Mouse (Mus musculus) ES-Bruce4 (cell line): ENCODE data around the gene Leprot. TPM values are rescaled to one million over a fixed set of nuclear protein-coding genes. Genes with fewer than 3 reads are reported as not detected.

Experiments
- H3K27ac ChIP-seq: 2 replicates; pipeline ENCODE4 v1.5.1; 2012; ENCODE audit warnings: low read length, inconsistent platforms; ENCODE audit not compliant: insufficient read depth
- H3K27me3 ChIP-seq: 2 replicates; pipeline ENCODE4 v1.6.1; 2012; ENCODE audit warnings: mild to moderate bottlenecking, low read length, inconsistent platforms; ENCODE audit not compliant: control insufficient read depth, poor library complexity, insufficient read depth, severe bottlenecking
- H3K36me3 ChIP-seq: 2 replicates; pipeline ENCODE4 v1.6.1; 2012; ENCODE audit warnings: inconsistent platforms, mild to moderate bottlenecking, low read length, moderate library complexity; ENCODE audit not compliant: control insufficient read depth, poor library complexity, insufficient read depth, severe bottlenecking
- H3K4me1 ChIP-seq: one replicate; pipeline ENCODE4 v1.8.1; 2011; ENCODE audit warnings: low read length; ENCODE audit not compliant: control insufficient read depth, insufficient read depth
- H3K4me3 ChIP-seq: 2 replicates; pipeline ENCODE4 v1.5.1; 2011; ENCODE audit warnings: low read depth, mild to moderate bottlenecking, low read length
- H3K9ac ChIP-seq: 2 replicates; pipeline ENCODE4 v1.6.1; 2012; ENCODE audit warnings: low read depth, mild to moderate bottlenecking, inconsistent platforms; ENCODE audit not compliant: poor library complexity, severe bottlenecking
- H3K9me3 ChIP-seq: replicated peaks from 2 replicates; pipeline ENCODE4 v1.6.1; 2012; ENCODE audit warnings: mild to moderate bottlenecking, low read length, inconsistent platforms; ENCODE audit not compliant: control insufficient read depth, poor library complexity, insufficient read depth, severe bottlenecking
- CTCF ChIP-seq: IDR thresholded peaks from one replicate; pipeline ENCODE4 v1.8.1; 2011; ENCODE audit warnings: low read depth, low read length
- EP300 ChIP-seq: IDR thresholded peaks from 2 replicates; pipeline ENCODE4 v1.6.1; 2011; ENCODE audit warnings: low read depth, low read length; ENCODE audit not compliant: insufficient read depth
- POLR2A ChIP-seq: IDR thresholded peaks from one replicate; pipeline ENCODE4 v1.8.1; 2011; ENCODE audit warnings: low read length; ENCODE audit not compliant: insufficient read depth
- polyA plus RNA-seq: library from polyadenylated mRNA; stranded (reverse); fragments of >200 nt; gene quantifications from 2 replicates; pipeline ENCODE4 v1.2.4, GENCODE M21; 2011; ENCODE audit warnings: low read depth; ENCODE audit not compliant: missing spikeins, insufficient read depth, insufficient read length

Gene Leprot
- polyA plus RNA-seq, 1 experiment = 57.7 TPM

DNA sequence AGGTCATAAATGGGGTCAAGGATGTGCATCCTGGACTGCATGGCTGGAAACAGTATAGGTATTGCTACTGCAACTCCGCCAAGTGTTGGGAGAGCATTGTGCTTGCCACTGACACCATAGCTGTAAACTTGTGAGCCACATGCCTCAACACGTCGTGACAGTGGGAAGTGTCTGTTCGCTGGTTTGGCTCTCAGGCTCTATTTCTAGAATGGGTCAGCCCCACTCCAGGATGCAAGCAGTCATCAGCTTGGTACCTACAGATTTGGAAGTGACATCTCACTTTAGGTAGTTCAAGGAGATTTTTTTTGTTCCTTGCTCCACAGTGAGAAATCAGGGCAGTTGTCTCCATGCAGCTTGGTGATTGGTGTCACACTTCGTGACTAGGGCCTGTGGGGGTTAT lies 26.3 kb upstream of the Leprot start:
- no peaks in the 10 kb centered on the region for H3K9me3 ChIP-seq
- no peaks in the 10 kb centered on the region for H3K27me3 ChIP-seq
- H3K9ac ChIP-seq = no peak overlapping the region
- no peaks in the 10 kb centered on the region for H3K36me3 ChIP-seq
- no peak overlapping the region for H3K4me3 ChIP-seq
- no peaks in the 10 kb centered on the region for H3K4me1 ChIP-seq
- H3K27ac ChIP-seq = no peak overlapping the region
- TF ChIP-seq CTCF = no peak
- no peak for TF ChIP-seq POLR2A
- TF ChIP-seq EP300 = no peak

DNA sequence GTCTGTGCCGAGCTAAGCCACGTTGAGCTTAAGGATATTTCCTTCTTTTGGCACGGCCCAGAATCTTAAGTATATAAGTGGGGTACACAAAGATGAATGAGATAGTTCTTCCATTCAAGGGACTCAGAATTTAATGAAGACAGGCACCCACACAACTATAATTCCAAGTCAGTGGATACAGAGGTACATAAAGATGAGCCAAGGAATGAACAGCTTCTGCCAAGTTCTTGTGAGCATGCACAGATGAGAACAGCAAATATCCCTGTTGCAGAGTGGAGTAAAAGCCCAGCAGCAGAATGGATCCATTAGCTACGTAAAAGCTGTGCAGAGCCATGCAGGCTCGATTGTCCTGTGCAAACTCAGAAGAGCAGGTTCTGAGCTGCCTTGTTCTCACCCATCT lies 22.2 kb upstream of the Leprot start:
- H3K9ac ChIP-seq = no peak overlapping the region
- TF ChIP-seq CTCF = no peak
- TF ChIP-seq EP300 = no peak
- no peak for TF ChIP-seq POLR2A

DNA sequence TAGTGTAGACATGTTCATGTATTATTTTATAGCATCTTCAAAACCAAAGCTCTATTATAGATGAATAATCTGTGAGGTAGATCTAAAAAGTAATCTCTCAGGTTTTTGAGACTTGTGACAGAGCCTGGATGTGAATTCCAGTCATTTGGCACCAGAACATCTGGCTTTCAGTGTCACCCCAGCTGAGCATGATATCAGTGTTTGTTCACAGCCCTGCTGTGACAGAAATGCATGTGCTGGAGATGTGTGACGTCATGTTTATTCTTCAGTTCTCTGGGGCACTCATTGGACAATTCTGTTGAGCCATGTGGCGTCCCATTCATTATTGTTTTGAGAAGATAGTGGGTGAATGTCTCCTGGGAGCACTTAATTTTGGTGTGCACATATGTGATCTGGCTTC lies 11.9 kb upstream of the Leprot start:
- Histone ChIP-seq H3K4me3 (no peak overlapping the region), H3K4me1 (no peaks in the 10 kb centered on the region), H3K9ac (no peak overlapping the region), H3K36me3 (peaks cover 7% of the 10 kb centered on the region; the same call in 1 of the 2 replicates), H3K27me3 (no peaks in the 10 kb centered on the region), H3K27ac (no peak overlapping the region), H3K9me3 (no peaks in the 10 kb centered on the region)
- no peak for TF ChIP-seq CTCF
- no peak for TF ChIP-seq EP300
- no peak for TF ChIP-seq POLR2A

More for the DNA sequence above, 22.2 kb upstream of the Leprot start:
- Histone ChIP-seq H3K4me1 (no peaks in the 10 kb centered on the region), H3K27ac (no peak overlapping the region), H3K9me3 (no peaks in the 10 kb centered on the region), H3K27me3 (no peaks in the 10 kb centered on the region), H3K36me3 (no peaks in the 10 kb centered on the region), H3K4me3 (no peak overlapping the region)

DNA sequence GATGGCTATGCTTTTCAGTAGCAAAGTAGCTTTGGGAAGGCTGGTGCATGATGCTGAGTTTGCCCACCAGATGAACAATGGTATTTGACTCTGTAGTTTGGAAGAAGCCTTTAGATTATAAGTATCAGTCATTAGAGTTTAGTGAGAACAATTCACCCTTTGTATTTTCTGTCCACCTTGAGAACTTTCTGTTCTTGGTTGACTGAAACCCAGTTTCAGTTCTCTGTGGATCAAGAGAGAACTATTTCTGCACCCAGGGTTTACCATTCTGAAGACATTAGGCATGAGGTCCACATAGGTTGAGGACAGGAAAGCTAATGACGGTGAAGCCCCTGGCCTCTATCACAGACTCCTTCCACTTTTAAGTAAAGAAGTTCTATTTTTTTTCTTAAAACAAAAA lies 10.0 kb upstream of the Leprot start:
- H3K9me3 ChIP-seq = no peaks in the 10 kb centered on the region
- no peak overlapping the region for H3K4me3 ChIP-seq
- TF ChIP-seq EP300 (no peak), POLR2A (no peak), CTCF (no peak)
- no peaks in the 10 kb centered on the region for H3K4me1 ChIP-seq
- H3K27me3 ChIP-seq = no peaks in the 10 kb centered on the region
- no peak overlapping the region for H3K9ac ChIP-seq
- peaks cover 7% of the 10 kb centered on the region; the same call in 1 of the 2 replicates for H3K36me3 ChIP-seq
- no peak overlapping the region for H3K27ac ChIP-seq

DNA sequence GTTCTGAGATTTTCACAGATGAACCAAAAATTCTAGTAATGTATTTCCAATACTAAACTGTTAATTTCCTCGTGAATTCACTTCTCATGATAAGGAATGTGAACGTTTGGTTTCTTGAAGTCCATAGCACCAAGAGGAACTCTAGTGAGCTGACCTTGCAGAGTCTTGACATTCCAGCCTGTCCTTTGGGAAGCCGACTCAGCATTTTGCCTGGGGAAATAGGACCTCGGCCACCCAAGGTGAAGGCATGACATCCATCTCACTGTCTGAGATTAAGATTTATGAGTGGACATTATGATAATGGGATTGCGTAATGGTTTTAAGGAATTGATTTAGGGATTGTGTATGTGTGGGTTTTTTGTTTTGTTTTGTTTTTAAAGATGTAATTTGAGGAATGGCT lies 6.9 kb upstream of the Leprot start:
- Histone ChIP-seq H3K27ac (no peak overlapping the region), H3K36me3 (peaks cover 7% of the 10 kb centered on the region; the same call in 1 of the 2 replicates), H3K9ac (no peak overlapping the region), H3K9me3 (no peaks in the 10 kb centered on the region), H3K4me1 (no peaks in the 10 kb centered on the region), H3K4me3 (no peak overlapping the region), H3K27me3 (no peaks in the 10 kb centered on the region)
- TF ChIP-seq POLR2A (no peak), CTCF (no peak), EP300 (no peak)

DNA sequence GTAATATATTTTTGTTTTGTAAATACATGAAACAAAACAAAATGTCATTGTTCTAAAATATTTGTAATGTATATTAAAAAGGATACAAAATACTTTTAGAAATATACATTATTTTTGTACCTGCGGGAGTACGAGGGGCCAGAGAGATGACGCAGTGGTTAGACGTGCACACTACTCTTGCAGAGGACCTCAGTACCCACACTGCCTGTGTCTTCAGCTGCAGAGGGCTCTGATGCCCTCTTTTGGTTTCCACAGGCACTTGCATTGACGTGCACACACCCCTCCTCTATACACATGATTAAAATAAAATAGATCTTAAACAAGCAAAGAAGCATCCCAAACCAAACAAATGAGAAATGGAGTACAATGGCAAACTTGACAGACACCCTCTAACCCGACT lies 4.8 kb upstream of the Leprot start:
- H3K4me3 ChIP-seq = no peak overlapping the region
- H3K27ac ChIP-seq = no peak overlapping the region
- H3K27me3 ChIP-seq = no peaks in the 10 kb centered on the region
- no peaks in the 10 kb centered on the region for H3K4me1 ChIP-seq
- no peak for TF ChIP-seq CTCF
- no peak for TF ChIP-seq EP300
- no peak for TF ChIP-seq POLR2A
- no peaks in the 10 kb centered on the region for H3K9me3 ChIP-seq
- peaks cover 3% of the 10 kb centered on the region; the same call in 1 of the 2 replicates for H3K36me3 ChIP-seq
- H3K9ac ChIP-seq = no peak overlapping the region
